Mouse (Mus musculus): ENCODE measurements around the gene Ptprc. TPM values are rescaled to one million over a fixed set of nuclear protein-coding genes. Genes with fewer than 3 reads are reported as not detected.

Gene Ptprc
- 1,172 to 1,301 TPM (median 1,242 TPM) in 4 replicates for total RNA-seq (2023; ENCODE audit: inconsistent age)

DNA sequence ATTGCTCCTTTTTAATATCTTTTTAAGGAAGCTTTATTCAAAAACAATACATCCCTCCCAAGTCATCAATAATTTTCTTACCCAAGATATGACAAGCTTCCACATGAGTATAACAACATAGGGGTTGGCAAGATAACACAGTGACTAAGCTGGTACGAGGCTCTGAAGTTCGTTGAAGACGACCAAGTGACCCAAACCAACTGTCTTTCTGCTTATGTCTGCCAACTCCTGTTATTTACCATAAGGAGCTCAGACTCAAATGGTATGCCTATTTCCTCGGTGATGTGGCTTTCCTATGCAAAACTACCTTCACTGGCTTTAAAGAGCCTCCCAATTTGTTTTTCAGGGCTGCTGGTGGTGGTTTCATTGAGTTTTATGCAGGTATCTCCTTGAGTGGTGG, at the start of gene Ptprc:
Gene Ptprc (minus strand): TSS at position 215 of the 400 bp plus-strand sequence.

Other genes with a start within 250 kb of the Ptprc start
- not detected in 4 replicates for gene Atp6v1g3, start 98.0 kb upstream of the Ptprc start, total RNA-seq (2023; ENCODE audit: inconsistent age)